Mouse (Mus musculus) thymus, adult 2 months (tissue): ENCODE data around the gene Rfx4. TPM values are rescaled to one million over a fixed set of nuclear protein-coding genes. Genes with fewer than 3 reads are reported as not detected.

ENCODE experiments used
- DNase-seq: peaks from one replicate; pipeline ENCODE4 v3.0.0; 2021
- H3K27ac ChIP-seq: fragments of 200-500 bp; 2 replicates; pipeline ENCODE4 v1.5.1; 2012; ENCODE audit warnings: low read length, control low read depth; ENCODE audit not compliant: control insufficient read depth, insufficient read depth
- H3K27me3 ChIP-seq: fragments of 200-500 bp; 2 replicates; pipeline ENCODE4 v1.6.1; 2012; ENCODE audit warnings: mild to moderate bottlenecking, low read length, moderate library complexity, mixed read lengths; ENCODE audit not compliant: control insufficient read depth, insufficient read depth
- H3K36me3 ChIP-seq: fragments of 200-500 bp; 2 replicates; pipeline ENCODE4 v1.6.1; 2012; ENCODE audit warnings: mild to moderate bottlenecking, low read length, moderate library complexity; ENCODE audit not compliant: control insufficient read depth, insufficient read depth
- H3K4me1 ChIP-seq: fragments of 200-500 bp; replicated peaks from 2 replicates; pipeline ENCODE4 v1.6.1; 2012; ENCODE audit warnings: low read length; ENCODE audit not compliant: control insufficient read depth, insufficient read depth
- H3K4me3 ChIP-seq: fragments of 200-500 bp; 2 replicates; pipeline ENCODE4 v1.5.1; 2012; ENCODE audit warnings: mild to moderate bottlenecking, low read length, control low read depth, moderate library complexity; ENCODE audit not compliant: control insufficient read depth, insufficient read depth
- CTCF ChIP-seq: fragments of 200-500 bp; IDR thresholded peaks from 2 replicates; pipeline ENCODE4 v1.5.1; 2012; ENCODE audit warnings: mild to moderate bottlenecking, control low read depth, low read length, moderate library complexity, borderline replicate concordance; ENCODE audit not compliant: control insufficient read depth, poor library complexity, insufficient read depth; ENCODE audit errors: extremely low read depth
- POLR2A ChIP-seq: fragments of 200-500 bp; IDR thresholded peaks from 2 replicates; pipeline ENCODE4 v1.6.1; 2012; ENCODE audit warnings: mild to moderate bottlenecking, low read length, control low read depth, moderate library complexity; ENCODE audit not compliant: control insufficient read depth, poor library complexity, insufficient read depth; ENCODE audit errors: extremely low read depth
- WGBS: fragments of 180-500 bp; shearing (Covaris S2); methylation state at CpG from one replicate; pipeline ENCODE4 v1.1.7; 2018; 5-methylcytosine and 5-hydroxymethylcytosine counted together
- polyA plus RNA-seq: library from polyadenylated mRNA; depleted of rRNA; stranded (reverse); fragments of >200 nt; gene quantifications from 2 replicates; pipeline ENCODE4 v1.2.3, GENCODE M21; 2012

The Rfx4 gene
- polyA plus RNA-seq, 1 experiment: 0.12 TPM

DNA sequence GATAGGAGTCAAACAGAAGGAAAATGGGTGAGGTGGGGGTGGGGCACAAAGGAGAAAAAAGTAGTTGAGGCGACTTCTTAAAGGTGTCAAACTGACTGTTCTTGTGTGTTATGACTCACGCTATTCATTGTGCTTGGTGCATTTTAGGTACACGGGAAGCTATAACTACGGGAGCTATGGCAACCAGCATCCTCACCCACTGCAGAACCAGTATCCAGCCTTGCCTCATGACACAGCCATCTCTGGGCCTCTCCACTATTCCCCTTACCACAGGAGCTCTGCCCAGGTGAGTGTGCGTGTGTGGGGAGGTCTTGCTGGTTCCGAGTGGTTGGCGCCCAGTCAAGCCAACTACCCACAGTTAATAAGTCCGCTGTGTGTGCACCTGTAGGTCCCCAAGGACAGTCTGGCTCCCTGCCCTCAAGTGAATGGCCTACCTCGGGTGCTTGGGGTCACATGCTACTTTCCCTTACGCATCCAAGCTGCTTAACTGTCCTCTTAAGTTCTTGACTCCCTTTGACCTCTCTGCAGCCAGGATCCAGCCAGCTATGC is 140.0 kb downstream of the Rfx4 start:
- no peaks in the 10 kb centered on the region for H3K27me3 ChIP-seq
- no peak overlapping the region for H3K27ac ChIP-seq
- H3K36me3 ChIP-seq: no peaks in the 10 kb centered on the region
- H3K4me3 ChIP-seq: no peak overlapping the region
- TF ChIP-seq CTCF (no peak), POLR2A (no peak)
- WGBS: 93% methylated on average over 10 of the region's 10 CpGs
- DNase-seq: no peak
- peaks cover 28% of the 10 kb centered on the region for H3K4me1 ChIP-seq

GRCm38 (mm10) chr10:84896941-84897930 is 141.4 kb downstream of the Rfx4 start:
- no peak overlapping the region for H3K4me3 ChIP-seq
- peaks cover 28% of the 10 kb centered on the region for H3K4me1 ChIP-seq
- H3K36me3 ChIP-seq: no peaks in the 10 kb centered on the region
- 29% methylated on average over 9 of the region's 9 CpGs for WGBS
- no peak for TF ChIP-seq POLR2A
- no peak for TF ChIP-seq CTCF
- peak overlapping the region; percentile 27; the same call in 1 of the 2 replicates for H3K27ac ChIP-seq
- peak; percentile 60 for DNase-seq
- no peaks in the 10 kb centered on the region for H3K27me3 ChIP-seq

- WGBS: 45% methylated on average over 3 of the region's 3 CpGs
- TF ChIP-seq POLR2A (no peak), CTCF (no peak)
- DNase-seq: no peak
- Histone ChIP-seq H3K36me3 (no peaks in the 10 kb centered on the region), H3K4me3 (no peak overlapping the region), H3K27ac (no peak overlapping the region; the same call in 1 of the 2 replicates), H3K4me1 (peaks cover 29% of the 10 kb centered on the region), H3K27me3 (no peaks in the 10 kb centered on the region)
These were observed 142.5 kb downstream of the Rfx4 start for GRCm38 (mm10) chr10:84898144-84898979.

DNA sequence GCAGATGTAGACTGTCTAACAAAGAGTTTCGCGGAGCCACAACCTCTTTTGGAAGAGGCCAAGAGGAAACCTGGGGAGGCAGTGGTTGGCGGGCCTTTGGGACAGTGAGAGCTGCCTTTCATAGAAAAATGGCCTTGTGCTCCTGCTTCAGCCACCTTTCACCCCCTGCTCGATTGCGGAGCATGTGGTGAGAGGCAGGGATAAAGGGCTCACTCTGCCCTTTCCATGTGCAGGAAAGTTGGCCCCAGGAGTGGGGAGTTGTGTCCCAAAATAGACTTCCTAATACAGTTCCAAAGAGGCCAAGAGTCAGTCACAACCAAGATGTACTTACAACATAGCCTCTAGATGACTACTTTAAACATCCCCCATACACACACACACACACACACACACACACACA is 145.8 kb downstream of the Rfx4 start:
- TF ChIP-seq POLR2A: no peak
- no peak for TF ChIP-seq CTCF

DNA sequence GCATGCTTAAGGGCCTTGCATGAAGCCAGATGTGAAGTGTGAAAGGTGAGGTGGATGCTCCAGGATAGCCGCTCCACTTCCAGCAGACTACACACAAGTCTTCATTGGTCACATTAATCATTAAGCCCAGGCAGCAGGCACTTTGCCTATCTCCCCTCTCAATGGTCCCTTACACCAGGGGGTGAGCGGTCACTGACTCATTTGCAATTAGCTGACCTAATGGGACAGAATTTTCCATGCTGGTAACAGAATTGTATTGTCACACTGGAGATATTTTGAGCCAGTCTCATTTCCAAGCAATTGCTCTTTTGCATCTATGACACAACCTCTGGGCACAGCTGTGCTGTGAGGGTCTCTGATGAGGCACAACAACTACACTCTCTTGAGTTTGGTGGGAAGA is 146.4 kb downstream of the Rfx4 start:
- Histone ChIP-seq H3K27ac (no peak overlapping the region), H3K27me3 (no peaks in the 10 kb centered on the region), H3K36me3 (no peaks in the 10 kb centered on the region), H3K4me1 (peaks cover 22% of the 10 kb centered on the region), H3K4me3 (no peak overlapping the region)
- no peak for TF ChIP-seq POLR2A
- TF ChIP-seq CTCF: no peak
- WGBS: 98% methylated on average over 2 of the region's 2 CpGs
- DNase-seq: no peak

More for the DNA sequence above, 145.8 kb downstream of the Rfx4 start:
- Histone ChIP-seq H3K4me1 (peaks cover 28% of the 10 kb centered on the region), H3K36me3 (no peaks in the 10 kb centered on the region), H3K4me3 (no peak overlapping the region), H3K27ac (no peak overlapping the region), H3K27me3 (no peaks in the 10 kb centered on the region)
- no peak for DNase-seq
- 95% methylated on average over 5 of the region's 5 CpGs for WGBS

DNA sequence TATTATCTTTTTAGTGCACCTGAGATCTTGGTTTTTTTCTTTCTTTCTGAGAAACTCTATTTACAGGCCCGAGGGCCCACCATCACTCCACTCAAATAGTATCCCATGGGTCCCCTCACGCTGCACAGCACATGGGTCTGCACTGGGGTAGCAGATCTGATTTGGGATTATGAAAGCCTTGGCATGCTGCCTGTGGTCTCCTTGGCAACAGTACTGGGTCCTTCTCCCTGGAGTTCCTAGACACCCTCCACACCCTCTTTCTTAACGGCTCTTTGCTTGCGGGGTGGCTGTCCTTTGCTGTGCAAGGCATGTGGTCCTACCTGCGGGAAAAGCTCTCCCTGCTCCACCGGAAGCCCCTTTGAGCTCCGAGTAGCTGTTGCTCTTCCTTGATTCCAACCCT is 147.4 kb downstream of the Rfx4 start:
- H3K27me3 ChIP-seq: no peaks in the 10 kb centered on the region
- DNase-seq: no peak
- peaks cover 12% of the 10 kb centered on the region for H3K4me1 ChIP-seq
- TF ChIP-seq POLR2A (no peak), CTCF (no peak)
- H3K27ac ChIP-seq: no peak overlapping the region
- H3K36me3 ChIP-seq: no peaks in the 10 kb centered on the region
- 83% methylated on average over 7 of the region's 7 CpGs for WGBS
- no peak overlapping the region for H3K4me3 ChIP-seq
